Mouse (Mus musculus) limb, embryonic 15.5 days (tissue): ENCODE measurements around the gene Gm11559. TPM values are rescaled to one million over a fixed set of nuclear protein-coding genes. Genes with fewer than 3 reads are reported as not detected.
"Not testable (repeated sequence)": the region's sequence is repeated elsewhere in the genome, so short reads cannot be mapped to it uniquely, and the experiment has no call there.

ENCODE experiments used
- ATAC-seq: fragments of 200-750 bp; cut with Nextera tagmentation; 2 replicates; pipeline ENCODE4 v1.8.0; 2017; ENCODE audit warnings: low read depth, moderate TSS enrichment; ENCODE audit not compliant: insufficient number of reproducible peaks, low FRiP score, low TSS enrichment
- H3K27ac ChIP-seq: fragments of 300-500 bp; sonication (generic); 2 replicates; pipeline ENCODE4 v1.5.1; 2015; ENCODE audit warnings: moderate library complexity, mild to moderate bottlenecking, inconsistent platforms
- H3K27me3 ChIP-seq: fragments of 300-500 bp; sonication (generic); 2 replicates; pipeline ENCODE4 v1.6.1; 2015; ENCODE audit warnings: inconsistent platforms
- H3K36me3 ChIP-seq: fragments of 300-500 bp; sonication (generic); 2 replicates; pipeline ENCODE4 v1.6.1; 2015; ENCODE audit warnings: inconsistent platforms
- H3K4me1 ChIP-seq: fragments of 300-500 bp; sonication (generic); 2 replicates; pipeline ENCODE4 v1.6.1; 2015; ENCODE audit warnings: inconsistent platforms
- H3K4me2 ChIP-seq: fragments of 300-500 bp; sonication (generic); 2 replicates; pipeline ENCODE4 v1.6.1; 2015; ENCODE audit warnings: mild to moderate bottlenecking, inconsistent platforms
- H3K4me3 ChIP-seq: fragments of 300-500 bp; sonication (generic); 2 replicates; pipeline ENCODE4 v1.5.1; 2015; ENCODE audit warnings: mild to moderate bottlenecking, inconsistent platforms
- H3K9ac ChIP-seq: fragments of 300-500 bp; sonication (generic); 2 replicates; pipeline ENCODE4 v1.6.1; 2015; ENCODE audit warnings: inconsistent platforms
- H3K9me3 ChIP-seq: fragments of 300-500 bp; sonication (generic); 2 replicates; pipeline ENCODE4 v1.6.1; 2016; ENCODE audit warnings: inconsistent platforms
- WGBS: fragments of 180-500 bp; shearing (Covaris S2); methylation state at CpG from one replicate; pipeline ENCODE4 v1.1.7; 2015; 5-methylcytosine and 5-hydroxymethylcytosine counted together
- polyA plus RNA-seq: library from polyadenylated mRNA; unstranded; fragments of >200 nt; fragmentation: Nextera tagmentation; extraction: Ambion mirVana; gene quantifications from 2 replicates; pipeline ENCODE4 v1.2.1, GENCODE M21; 2015

The Gm11559 gene
- not detected in 2 replicates for polyA plus RNA-seq

DNA sequence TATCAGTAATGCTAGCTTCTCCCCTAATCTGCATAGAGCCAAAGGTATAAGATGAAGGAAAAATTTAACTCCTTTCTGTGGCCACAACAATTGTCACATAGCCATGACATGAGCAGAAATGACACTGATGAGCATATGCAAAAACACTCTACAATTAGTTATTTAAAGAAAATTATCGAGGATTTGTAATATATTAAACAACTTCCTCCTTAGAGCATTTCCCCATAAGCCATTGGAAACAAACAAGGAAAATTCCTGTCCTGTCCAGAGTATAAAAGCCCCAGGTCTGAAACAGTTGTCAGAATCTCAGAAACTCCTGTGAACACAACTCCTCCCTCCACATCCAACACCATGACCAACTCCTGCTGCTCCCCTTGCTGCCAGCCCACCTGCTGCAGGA is at the start of gene Gm11559:
TSS of gene Gm11559 (plus strand) at position 301 of the 400 bp plus-strand sequence.
- not testable (repeated sequence) for ATAC-seq

DNA sequence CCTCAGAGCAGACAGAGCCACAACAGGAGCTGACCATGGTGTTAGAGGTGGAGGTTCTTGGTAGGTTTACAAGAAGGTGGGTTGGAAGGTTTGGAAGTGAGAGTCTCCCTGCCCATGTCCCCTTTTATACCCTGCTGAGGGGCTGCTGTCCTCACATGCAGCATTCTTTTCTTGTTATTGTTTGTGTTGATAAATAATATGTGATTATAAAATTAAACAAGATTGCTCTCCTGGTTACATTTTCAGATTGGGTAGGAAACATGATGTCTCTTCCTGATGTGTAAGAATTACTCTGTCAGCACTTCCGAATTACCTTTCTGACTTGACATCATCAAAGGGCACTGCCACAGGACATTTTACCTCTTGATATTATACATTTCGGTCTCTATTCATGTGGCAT is 48.7 kb upstream of the Gm11559 start, which contains the start of gene Gm11564:
TSS of gene Gm11564 (minus strand) at position 101 of the 400 bp plus-strand sequence.
- not testable (repeated sequence) for H3K9me3 ChIP-seq, H3K4me2 ChIP-seq, H3K4me3 ChIP-seq, ATAC-seq, H3K4me1 ChIP-seq, H3K27ac ChIP-seq, H3K36me3 ChIP-seq, H3K9ac ChIP-seq, H3K27me3 ChIP-seq
- 78% methylated on average over 2 of the region's 2 CpGs for WGBS

More for the DNA sequence above, at the start of gene Gm11559:
- not testable (repeated sequence) for H3K27me3 ChIP-seq, H3K4me1 ChIP-seq, H3K4me3 ChIP-seq, H3K27ac ChIP-seq, H3K9me3 ChIP-seq, H3K36me3 ChIP-seq, H3K4me2 ChIP-seq, H3K9ac ChIP-seq
- 51% methylated on average over 1 of the region's 1 CpGs for WGBS

- 63% methylated on average over 1 of the region's 1 CpGs for WGBS
- H3K27ac ChIP-seq, result no peak within 1 kb of the TSS
Measured at GRCm38 (mm10) chr11:99837966-99838365, 26.3 kb upstream of the Gm11559 start, which contains the start of gene 2300003K06Rik. Gene 2300003K06Rik, minus strand, starts transcription at chr11:99838066.

GRCm38 (mm10) chr11:99842185-99842584 is 22.1 kb upstream of the Gm11559 start:
- Histone ChIP-seq H3K36me3 (no peaks in the 10 kb centered on the region), H3K27ac (no peak overlapping the region), H3K4me2 (no peak overlapping the region), H3K4me1 (no peaks in the 10 kb centered on the region), H3K27me3 (no peaks in the 10 kb centered on the region), H3K9me3 (no peaks in the 10 kb centered on the region), H3K9ac (no peak overlapping the region), H3K4me3 (no peak overlapping the region)
- 32% methylated on average over 1 of the region's 1 CpGs for WGBS
- ATAC-seq, result no peak

More at GRCm38 (mm10) chr11:99837966-99838365, 26.3 kb upstream of the Gm11559 start, which contains the start of gene 2300003K06Rik:
- Histone ChIP-seq H3K27me3 (no peaks in the 10 kb centered on the region), H3K36me3 (no peaks in the 10 kb centered on the region), H3K4me1 (no peaks in the 10 kb centered on the region), H3K4me2 (no peak within 1 kb of the TSS), H3K4me3 (no peak within 1 kb of the TSS), H3K9ac (no peak within 1 kb of the TSS), H3K9me3 (no peaks in the 10 kb centered on the region)
- no peak for ATAC-seq

GRCm38 (mm10) chr11:99846746-99847145 is 17.5 kb upstream of the Gm11559 start:
- no peak overlapping the region for H3K27ac ChIP-seq
- H3K4me1 ChIP-seq, result no peaks in the 10 kb centered on the region
- no peaks in the 10 kb centered on the region for H3K9me3 ChIP-seq
- H3K9ac ChIP-seq, result no peak overlapping the region
- no peak for ATAC-seq
- WGBS, result 86% methylated on average over 2 of the region's 2 CpGs
- H3K36me3 ChIP-seq, result no peaks in the 10 kb centered on the region
- no peak overlapping the region for H3K4me2 ChIP-seq
- no peak overlapping the region for H3K4me3 ChIP-seq
- no peaks in the 10 kb centered on the region for H3K27me3 ChIP-seq

GRCm38 (mm10) chr11:99851508-99851907 is 12.8 kb upstream of the Gm11559 start, which contains the start of gene Krtap4-16:
Gene Krtap4-16, minus strand, starts transcription at chr11:99851608.
- Histone ChIP-seq H3K27me3 (no peaks in the 10 kb centered on the region), H3K9ac (no peak within 1 kb of the TSS), H3K36me3 (no peaks in the 10 kb centered on the region), H3K4me2 (no peak within 1 kb of the TSS), H3K27ac (no peak within 1 kb of the TSS), H3K4me1 (no peaks in the 10 kb centered on the region), H3K4me3 (no peak within 1 kb of the TSS), H3K9me3 (no peaks in the 10 kb centered on the region)
- no peak for ATAC-seq

DNA sequence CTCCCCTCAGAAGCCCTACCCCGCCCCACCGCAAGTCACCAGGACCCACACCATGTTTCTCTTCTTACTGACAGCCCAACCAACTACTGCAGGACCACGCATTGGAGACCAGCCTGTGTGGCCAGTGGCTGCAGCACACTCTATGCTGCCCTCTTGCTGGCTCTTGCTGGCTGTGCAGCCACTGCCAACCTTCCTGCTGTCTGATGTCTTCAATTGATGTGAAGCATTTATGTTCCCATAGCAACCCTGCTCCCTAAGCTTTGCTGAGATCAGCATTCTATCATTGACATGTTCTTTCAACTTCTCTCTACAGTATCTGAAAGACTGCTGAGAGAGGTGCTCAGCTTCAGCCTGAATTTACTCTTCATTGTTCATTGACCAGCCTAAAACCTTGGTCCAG is 10.2 kb upstream of the Gm11559 start:
- ATAC-seq, result no peak
- 61% methylated on average over 3 of the region's 3 CpGs for WGBS
- Histone ChIP-seq H3K4me1 (no peaks in the 10 kb centered on the region), H3K9ac (no peak overlapping the region), H3K4me3 (no peak overlapping the region), H3K27ac (no peak overlapping the region), H3K9me3 (no peaks in the 10 kb centered on the region), H3K36me3 (no peaks in the 10 kb centered on the region), H3K4me2 (no peak overlapping the region), H3K27me3 (no peaks in the 10 kb centered on the region)

DNA sequence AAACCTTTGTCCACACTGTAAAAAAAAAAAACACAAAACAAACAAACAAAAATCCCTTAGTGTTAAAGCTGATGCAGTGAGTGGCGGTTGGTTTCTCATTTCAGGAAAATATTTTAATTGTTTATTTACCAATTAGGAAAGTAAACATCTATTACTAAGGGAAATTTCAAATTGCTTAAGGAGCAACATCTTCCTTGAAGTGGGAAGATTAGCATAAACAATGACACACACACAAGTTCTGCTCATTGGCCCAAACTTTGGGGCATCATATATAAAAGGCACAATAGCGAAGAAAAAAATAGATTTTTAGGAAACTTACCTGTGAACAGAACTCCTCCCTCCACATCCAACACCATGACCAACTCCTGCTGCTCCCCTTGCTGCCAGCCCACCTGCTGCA is 6.7 kb upstream of the Gm11559 start, which contains the start of gene Gm11568:
TSS of gene Gm11568 (plus strand) at position 301 of the 400 bp plus-strand sequence.
- 80% methylated on average over 2 of the region's 2 CpGs for WGBS
- Histone ChIP-seq H3K9ac (no peak within 1 kb of the TSS), H3K36me3 (no peaks in the 10 kb centered on the region), H3K27me3 (no peaks in the 10 kb centered on the region), H3K4me1 (no peaks in the 10 kb centered on the region), H3K4me2 (no peak within 1 kb of the TSS), H3K9me3 (no peaks in the 10 kb centered on the region), H3K27ac (no peak within 1 kb of the TSS), H3K4me3 (no peak within 1 kb of the TSS)
- no peak for ATAC-seq

GRCm38 (mm10) chr11:99858761-99859160 is 5.5 kb upstream of the Gm11559 start:
- WGBS, result 70% methylated on average over 2 of the region's 2 CpGs
- Histone ChIP-seq H3K9ac (no peak overlapping the region), H3K36me3 (no peaks in the 10 kb centered on the region), H3K4me3 (no peak overlapping the region), H3K4me1 (no peaks in the 10 kb centered on the region), H3K9me3 (no peaks in the 10 kb centered on the region), H3K27ac (no peak overlapping the region), H3K4me2 (no peak overlapping the region), H3K27me3 (no peaks in the 10 kb centered on the region)
- ATAC-seq, result no peak

GRCm38 (mm10) chr11:99873089-99873488 is 8.8 kb downstream of the Gm11559 start, which contains the start of gene Krtap9-1:
Gene Krtap9-1, plus strand, starts transcription at chr11:99873389.
- H3K27me3 ChIP-seq, H3K4me2 ChIP-seq, H3K4me1 ChIP-seq, H3K36me3 ChIP-seq, H3K9ac ChIP-seq, H3K27ac ChIP-seq, H3K4me3 ChIP-seq, H3K9me3 ChIP-seq, ATAC-seq: not testable (repeated sequence)
- WGBS, result 60% methylated on average over 1 of the region's 1 CpGs

DNA sequence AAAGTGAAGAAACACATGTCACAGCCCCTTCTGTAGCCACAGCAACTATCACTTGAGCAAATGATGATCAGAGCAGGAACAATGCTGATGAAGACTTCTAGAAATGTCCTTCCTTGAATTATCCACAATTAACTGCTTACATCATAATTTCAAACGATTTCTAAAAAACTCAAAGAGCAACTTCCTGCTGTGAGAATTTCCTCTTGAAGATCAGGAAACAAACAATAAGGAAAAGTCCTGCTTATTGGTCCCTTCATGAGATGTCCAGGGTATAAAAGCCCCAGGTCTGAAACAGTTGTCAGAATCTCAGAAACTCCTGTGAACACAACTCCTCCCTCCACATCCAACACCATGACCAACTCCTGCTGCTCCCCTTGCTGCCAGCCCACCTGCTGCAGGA is 14.6 kb downstream of the Gm11559 start, which contains the start of gene Gm11567:
TSS of gene Gm11567 (plus strand) at position 301 of the 400 bp plus-strand sequence.
- not testable (repeated sequence) for H3K27ac ChIP-seq, H3K9ac ChIP-seq, H3K36me3 ChIP-seq, ATAC-seq, H3K4me2 ChIP-seq, H3K4me1 ChIP-seq, H3K4me3 ChIP-seq, H3K9me3 ChIP-seq, H3K27me3 ChIP-seq
- 31% methylated on average over 1 of the region's 1 CpGs for WGBS

- Histone ChIP-seq H3K9me3 (no peaks in the 10 kb centered on the region), H3K9ac (no peak within 1 kb of the TSS), H3K27ac (no peak within 1 kb of the TSS), H3K36me3 (no peaks in the 10 kb centered on the region), H3K4me3 (no peak within 1 kb of the TSS), H3K27me3 (no peaks in the 10 kb centered on the region), H3K4me1 (no peaks in the 10 kb centered on the region), H3K4me2 (no peak within 1 kb of the TSS)
- 75% methylated on average over 2 of the region's 2 CpGs for WGBS
- no peak for ATAC-seq
Measured at GRCm38 (mm10) chr11:99907620-99908019, 43.3 kb downstream of the Gm11559 start, which contains the start of gene Krtap31-1. Gene Krtap31-1, plus strand, starts transcription at chr11:99907920.
